Mouse (Mus musculus): Measurements from ENCODE around the gene Traf3. TPM values are rescaled to one million over a fixed set of nuclear protein-coding genes. Genes with fewer than 3 reads are reported as not detected.

Traf3 gene
- total and polyA plus RNA-seq, 2 experiments, result 2.3 to 6.2 TPM

DNA sequence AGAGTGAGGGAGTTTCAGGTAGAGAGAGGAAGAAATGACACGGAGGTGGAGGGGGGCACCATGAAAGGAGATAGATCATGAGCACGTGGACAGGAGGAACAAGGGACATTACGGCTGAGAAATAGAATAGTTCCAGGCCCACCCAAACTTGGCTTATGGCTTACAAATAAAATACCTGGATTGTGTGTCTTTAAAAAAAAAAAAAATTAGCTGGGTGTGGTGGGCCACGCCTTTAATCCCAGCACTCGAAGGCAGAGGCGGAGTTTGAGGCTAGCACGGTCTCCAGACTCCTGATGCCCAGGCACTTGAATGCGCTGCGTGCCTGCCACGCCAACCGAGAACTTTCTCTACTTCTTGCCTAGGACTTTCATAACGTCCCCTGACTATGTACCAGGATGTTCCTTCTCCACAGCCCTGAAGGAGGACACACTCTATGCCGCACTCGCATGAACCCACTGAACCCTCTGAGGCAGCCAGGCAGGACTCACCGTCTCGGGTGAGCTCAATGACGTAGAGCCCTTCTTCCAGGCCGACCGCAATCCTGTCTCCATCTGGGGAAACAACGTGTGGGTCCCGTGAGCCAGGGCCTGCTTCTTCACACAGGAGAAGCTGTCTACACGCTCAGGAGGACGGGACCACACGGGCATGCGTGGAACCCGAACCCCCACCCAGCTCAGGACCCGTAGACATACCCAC lies 135.3 kb downstream of the Traf3 start:
- 96% methylated on average over 27 of the region's 27 CpGs for WGBS
- Histone ChIP-seq H3K4me1 (ENCODE audit: control insufficient read depth, insufficient read depth, low read length) (no peaks in the 10 kb centered on the region), H3K36me3 (ENCODE audit: control insufficient read depth, insufficient read depth, low read length) (peaks cover 33% of the 10 kb centered on the region), H3K4me3 (ENCODE audit: insufficient read depth, low read depth, low read length) (no peak overlapping the region), H3K79me2 (ENCODE audit: control insufficient read depth, insufficient read depth, low read length) (no peaks in the 10 kb centered on the region), H3K27me3 (ENCODE audit: control insufficient read depth, insufficient read depth, low read length) (no peaks in the 10 kb centered on the region), H3K9ac (ENCODE audit: low read depth, low read length) (no peak overlapping the region), H3K27ac (replicated peaks; ENCODE audit: insufficient read depth, low read depth, low read length) (no peak overlapping the region)
- TF ChIP-seq POLR2A (IDR thresholded peaks at IDR 0.05; ENCODE audit: extremely low read depth, insufficient read depth, low read length) (no peak), CTCF (IDR thresholded peaks at IDR 0.05; ENCODE audit: low read depth, low read length) (no peak)
- no peak for DNase-seq (ENCODE audit: extremely low read depth, low read depth, low spot score)

DNA sequence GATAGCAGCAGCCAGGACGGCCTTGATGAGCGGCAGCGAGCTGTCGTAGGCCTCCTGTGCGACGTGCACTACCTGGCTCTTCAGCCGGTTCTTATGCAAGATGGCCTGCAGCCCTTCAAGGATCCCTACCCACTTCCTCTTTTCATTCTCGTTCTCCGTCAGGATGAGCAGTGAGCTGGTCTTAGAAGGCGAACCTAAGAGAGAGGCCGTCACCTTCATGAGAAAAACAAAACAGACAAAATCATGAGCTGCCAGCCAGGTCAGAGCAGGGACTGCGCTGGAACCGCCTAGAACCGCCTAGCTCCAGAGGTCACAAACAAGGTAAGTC lies 135.8 kb downstream of the Traf3 start:
- no peaks in the 10 kb centered on the region for H3K4me1 ChIP-seq (ENCODE audit: control insufficient read depth, insufficient read depth, low read length)
- TF ChIP-seq POLR2A (IDR thresholded peaks at IDR 0.05; ENCODE audit: extremely low read depth, insufficient read depth, low read length) (no peak), CTCF (IDR thresholded peaks at IDR 0.05; ENCODE audit: low read depth, low read length) (no peak)
- no peak for DNase-seq (ENCODE audit: extremely low read depth, low read depth, low spot score)
- H3K9ac ChIP-seq (ENCODE audit: low read depth, low read length), result no peak overlapping the region
- no peaks in the 10 kb centered on the region for H3K27me3 ChIP-seq (ENCODE audit: control insufficient read depth, insufficient read depth, low read length)
- H3K4me3 ChIP-seq (ENCODE audit: insufficient read depth, low read depth, low read length), result no peak overlapping the region
- no peaks in the 10 kb centered on the region for H3K79me2 ChIP-seq (ENCODE audit: control insufficient read depth, insufficient read depth, low read length)
- H3K27ac ChIP-seq (replicated peaks; ENCODE audit: insufficient read depth, low read depth, low read length), result no peak overlapping the region
- H3K36me3 ChIP-seq (ENCODE audit: control insufficient read depth, insufficient read depth, low read length), result peaks cover 30% of the 10 kb centered on the region
- WGBS, result 93% methylated on average over 14 of the region's 14 CpGs

DNA sequence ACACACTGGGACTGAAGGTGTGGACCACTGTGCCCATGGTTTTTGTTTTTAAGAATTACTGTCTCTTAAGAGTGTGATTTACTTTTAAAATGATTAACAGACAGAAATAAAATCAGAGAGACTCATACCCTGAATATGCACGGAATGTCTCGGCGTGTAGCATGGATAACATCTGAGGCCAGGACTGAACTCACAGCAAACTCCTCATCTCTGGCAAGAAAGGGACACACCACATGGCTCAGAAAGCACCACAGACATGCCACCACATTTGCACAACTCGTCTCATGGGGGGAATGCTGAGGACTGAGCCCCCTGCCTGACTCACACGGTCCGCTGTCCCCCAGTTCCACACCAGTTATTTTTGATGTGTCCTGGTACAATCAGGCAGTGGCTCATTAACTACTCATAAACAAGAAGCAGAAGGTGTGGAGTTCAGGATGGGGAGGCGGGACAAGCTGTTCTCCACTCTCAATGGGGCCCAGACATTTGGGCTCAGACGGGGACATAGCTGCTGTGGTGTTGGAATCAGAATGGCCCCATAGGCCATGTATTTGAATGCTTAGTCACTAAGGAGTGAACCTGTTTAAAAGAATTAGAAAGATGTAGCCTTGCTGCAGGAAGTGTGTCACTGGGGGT lies 137.7 kb downstream of the Traf3 start:
- Histone ChIP-seq H3K4me1 (ENCODE audit: control insufficient read depth, insufficient read depth, low read length) (no peaks in the 10 kb centered on the region), H3K27me3 (ENCODE audit: control insufficient read depth, insufficient read depth, low read length) (no peaks in the 10 kb centered on the region), H3K4me3 (ENCODE audit: insufficient read depth, low read depth, low read length) (no peak overlapping the region), H3K27ac (replicated peaks; ENCODE audit: insufficient read depth, low read depth, low read length) (no peak overlapping the region), H3K9ac (ENCODE audit: low read depth, low read length) (no peak overlapping the region), H3K36me3 (ENCODE audit: control insufficient read depth, insufficient read depth, low read length) (peaks cover 37% of the 10 kb centered on the region), H3K79me2 (ENCODE audit: control insufficient read depth, insufficient read depth, low read length) (no peaks in the 10 kb centered on the region)
- TF ChIP-seq POLR2A (IDR thresholded peaks at IDR 0.05; ENCODE audit: extremely low read depth, insufficient read depth, low read length) (no peak), CTCF (IDR thresholded peaks at IDR 0.05; ENCODE audit: low read depth, low read length) (no peak)
- 95% methylated on average over 8 of the region's 8 CpGs for WGBS
- no peak for DNase-seq (ENCODE audit: extremely low read depth, low read depth, low spot score)

DNA sequence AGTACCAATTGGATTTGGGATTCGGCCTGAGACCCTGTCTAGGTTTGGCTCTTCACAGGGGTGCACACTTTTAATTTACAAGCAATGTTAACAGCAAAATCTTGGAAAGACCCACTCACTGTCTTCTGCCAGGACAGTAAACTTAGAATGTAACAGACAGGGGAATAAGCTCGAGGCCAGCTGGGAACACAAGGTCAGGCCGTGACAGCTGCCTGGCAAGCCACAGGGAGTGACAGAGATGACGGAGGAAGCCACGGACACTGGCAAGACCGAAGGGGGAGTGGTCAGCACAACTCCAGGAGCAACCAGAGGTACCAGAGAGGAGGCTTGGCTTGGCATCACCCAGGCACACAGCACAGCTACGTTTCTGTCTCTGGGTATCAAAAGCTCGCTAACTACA lies 140.7 kb downstream of the Traf3 start:
- H3K27ac ChIP-seq (replicated peaks; ENCODE audit: insufficient read depth, low read depth, low read length), result no peak overlapping the region
- H3K27me3 ChIP-seq (ENCODE audit: control insufficient read depth, insufficient read depth, low read length), result no peaks in the 10 kb centered on the region
- no peak overlapping the region for H3K4me3 ChIP-seq (ENCODE audit: insufficient read depth, low read depth, low read length)
- no peak for TF ChIP-seq CTCF (IDR thresholded peaks at IDR 0.05; ENCODE audit: low read depth, low read length)
- no peak for TF ChIP-seq POLR2A (IDR thresholded peaks at IDR 0.05; ENCODE audit: extremely low read depth, insufficient read depth, low read length)
- DNase-seq (ENCODE audit: extremely low read depth, low read depth, low spot score), result no peak
- 68% methylated on average over 8 of the region's 8 CpGs for WGBS
- no peak overlapping the region for H3K9ac ChIP-seq (ENCODE audit: low read depth, low read length)
- no peaks in the 10 kb centered on the region for H3K4me1 ChIP-seq (ENCODE audit: control insufficient read depth, insufficient read depth, low read length)
- H3K36me3 ChIP-seq (ENCODE audit: control insufficient read depth, insufficient read depth, low read length), result peaks cover 48% of the 10 kb centered on the region
- no peaks in the 10 kb centered on the region for H3K79me2 ChIP-seq (ENCODE audit: control insufficient read depth, insufficient read depth, low read length)

DNA sequence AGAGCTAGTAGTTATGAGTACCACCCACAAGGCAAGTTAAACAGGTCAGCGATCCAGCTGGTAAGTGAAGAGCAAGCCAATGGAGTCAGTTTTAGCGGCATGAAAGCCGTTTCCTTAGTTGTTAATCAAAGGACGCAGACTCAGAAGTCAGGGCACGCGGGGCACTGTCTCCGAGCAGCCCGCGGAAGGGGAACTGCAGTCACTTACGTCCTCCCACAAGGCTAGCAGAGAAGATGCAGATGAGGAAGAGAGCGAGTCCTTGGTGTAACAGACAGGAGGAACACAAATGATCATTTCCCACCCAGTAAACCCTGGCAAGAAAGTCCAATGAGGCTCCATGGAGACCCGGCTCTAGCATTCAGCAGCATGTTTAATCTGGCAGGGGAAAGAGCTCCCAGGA lies 143.1 kb downstream of the Traf3 start:
- Histone ChIP-seq H3K4me1 (ENCODE audit: control insufficient read depth, insufficient read depth, low read length) (no peaks in the 10 kb centered on the region), H3K36me3 (ENCODE audit: control insufficient read depth, insufficient read depth, low read length) (peaks cover 60% of the 10 kb centered on the region), H3K27ac (replicated peaks; ENCODE audit: insufficient read depth, low read depth, low read length) (no peak overlapping the region), H3K27me3 (ENCODE audit: control insufficient read depth, insufficient read depth, low read length) (no peaks in the 10 kb centered on the region), H3K79me2 (ENCODE audit: control insufficient read depth, insufficient read depth, low read length) (no peaks in the 10 kb centered on the region), H3K9ac (ENCODE audit: low read depth, low read length) (no peak overlapping the region), H3K4me3 (ENCODE audit: insufficient read depth, low read depth, low read length) (no peak overlapping the region)
- no peak for TF ChIP-seq POLR2A (IDR thresholded peaks at IDR 0.05; ENCODE audit: extremely low read depth, insufficient read depth, low read length)
- no peak for TF ChIP-seq CTCF (IDR thresholded peaks at IDR 0.05; ENCODE audit: low read depth, low read length)
- no peak for DNase-seq (ENCODE audit: extremely low read depth, low read depth, low spot score)
- WGBS, result 82% methylated on average over 12 of the region's 12 CpGs

DNA sequence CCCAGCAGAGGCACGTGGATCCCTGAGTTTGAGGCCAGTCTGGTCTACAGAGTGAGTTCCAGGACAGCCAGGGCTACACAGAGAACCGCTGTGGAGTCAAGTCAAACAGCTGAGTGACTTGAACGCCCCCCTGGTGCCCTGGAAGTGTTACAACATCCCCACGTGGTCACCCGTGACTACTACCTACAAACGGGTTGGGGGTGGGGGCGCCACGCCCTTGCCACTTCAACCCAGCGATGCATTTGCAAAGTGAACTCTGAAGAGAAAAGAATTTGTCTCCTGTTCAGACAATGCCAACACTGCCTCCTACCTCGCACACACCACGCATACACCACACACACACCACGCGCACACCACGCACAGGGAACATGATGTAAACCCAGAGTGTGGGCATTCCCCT lies 143.8 kb downstream of the Traf3 start:
- Histone ChIP-seq H3K36me3 (ENCODE audit: control insufficient read depth, insufficient read depth, low read length) (peaks cover 61% of the 10 kb centered on the region), H3K27me3 (ENCODE audit: control insufficient read depth, insufficient read depth, low read length) (no peaks in the 10 kb centered on the region), H3K4me1 (ENCODE audit: control insufficient read depth, insufficient read depth, low read length) (no peaks in the 10 kb centered on the region), H3K4me3 (ENCODE audit: insufficient read depth, low read depth, low read length) (no peak overlapping the region), H3K9ac (ENCODE audit: low read depth, low read length) (no peak overlapping the region), H3K79me2 (ENCODE audit: control insufficient read depth, insufficient read depth, low read length) (no peaks in the 10 kb centered on the region), H3K27ac (replicated peaks; ENCODE audit: insufficient read depth, low read depth, low read length) (no peak overlapping the region)
- 83% methylated on average over 14 of the region's 14 CpGs for WGBS
- no peak for TF ChIP-seq POLR2A (IDR thresholded peaks at IDR 0.05; ENCODE audit: extremely low read depth, insufficient read depth, low read length)
- TF ChIP-seq CTCF (IDR thresholded peaks at IDR 0.05; ENCODE audit: low read depth, low read length), result no peak
- DNase-seq (ENCODE audit: extremely low read depth, low read depth, low spot score), result no peak
